In the genomic region with DNA sequence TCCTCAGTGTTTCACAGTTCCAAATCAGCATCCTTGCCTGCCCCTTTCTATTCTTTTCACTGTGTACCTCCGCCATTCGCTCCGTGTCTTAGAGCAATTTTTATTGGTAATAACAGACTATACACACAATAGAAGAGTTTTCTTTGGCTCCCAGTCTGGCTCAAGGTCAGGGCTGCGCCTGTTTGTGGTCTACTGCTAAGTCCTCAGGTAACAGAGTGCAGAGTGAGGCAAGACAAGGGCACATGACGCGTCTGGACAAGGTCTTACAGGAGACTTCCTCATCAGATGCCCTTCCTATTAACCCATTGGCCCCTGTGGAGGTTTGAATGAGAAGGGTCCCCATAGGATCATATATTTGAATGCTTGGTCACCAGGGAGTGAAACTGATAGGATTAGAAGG, we compare ENCODE assay signal across 26 mouse cellular contexts. TPM values are rescaled to one million over a fixed set of nuclear protein-coding genes. Genes with fewer than 3 reads are reported as not detected.
DNase-seq lines count a peak whose midpoint lies in the region; ATAC-seq and TF ChIP-seq lines count a peak whose summit lies in the region.
"Had no signal": no experiment of that assay in that cellular context is flagged by ENCODE, and none has a peak within 500 bp of the region (broad histone marks: within the 10 kb centered on the region; RNA-seq: fewer than 3 reads in every experiment).

No protein-coding gene starts in this region.

- H3K4me3 ChIP-seq in lung, postnatal 0 days (ENCODE audit: low read depth, low read length): no peak overlapping the region
- H3K4me3 ChIP-seq in lung, adult 2 months (replicated peaks; ENCODE audit: extremely low read depth, low read depth, low read length): no peak overlapping the region
- H3K4me3 ChIP-seq: embryonic facial prominence, embryonic 12.5 days; embryonic facial prominence, embryonic 15.5 days; gastrocnemius, adult 2 months; heart, embryonic 12.5 days; heart, embryonic 15.5 days had no signal

- no peaks in the 10 kb centered on the region for H3K4me1 ChIP-seq in lung, postnatal 0 days (ENCODE audit: insufficient read depth, low read depth, low read length)
- H3K4me1 ChIP-seq in lung, adult 2 months (ENCODE audit: control insufficient read depth, insufficient read depth, low read length): no peaks in the 10 kb centered on the region
- H3K4me1 ChIP-seq: embryonic facial prominence, embryonic 12.5 days; embryonic facial prominence, embryonic 15.5 days; heart, embryonic 12.5 days; heart, embryonic 15.5 days had no signal

- TF ChIP-seq EP300 in lung, postnatal 0 days (IDR thresholded peaks at IDR 0.05): no peak

- WGBS in lung, postnatal 0 days: 70% methylated on average over 6 of the region's 6 CpGs
- WGBS in lung, adult 2 months: 71% methylated on average over 6 of the region's 6 CpGs

- no peak for TF ChIP-seq CTCF in lung, postnatal 0 days (IDR thresholded peaks at IDR 0.05)
- TF ChIP-seq CTCF in lung, adult 2 months (IDR thresholded peaks at IDR 0.05; ENCODE audit: insufficient read depth, low read length): no peak

- H3K9me3 ChIP-seq in lung, postnatal 0 days (ENCODE audit: low read length): no peaks in the 10 kb centered on the region
- H3K9me3 ChIP-seq: embryonic facial prominence, embryonic 12.5 days; embryonic facial prominence, embryonic 15.5 days; heart, embryonic 12.5 days; heart, embryonic 15.5 days had no signal

- TF ChIP-seq POLR2A in lung, adult 2 months (IDR thresholded peaks at IDR 0.05; ENCODE audit: borderline replicate concordance, extremely low read depth, low read depth, low read length): no peak

- no peaks in the 10 kb centered on the region for H3K27me3 ChIP-seq in lung, postnatal 0 days (replicated peaks; ENCODE audit: insufficient read depth, low read length)
- H3K27me3 ChIP-seq: embryonic facial prominence, embryonic 12.5 days; embryonic facial prominence, embryonic 15.5 days; heart, embryonic 12.5 days; heart, embryonic 15.5 days had no signal

- no peak overlapping the region for H3K9ac ChIP-seq in lung, postnatal 0 days (replicated peaks; ENCODE audit: low read depth)
- H3K9ac ChIP-seq: embryonic facial prominence, embryonic 12.5 days; embryonic facial prominence, embryonic 15.5 days; forebrain, postnatal 0 days; heart, embryonic 12.5 days; heart, embryonic 15.5 days; hindbrain, embryonic 14.5 days had no signal

- H3K36me3 ChIP-seq in lung, postnatal 0 days (ENCODE audit: insufficient read depth, low read length): no peaks in the 10 kb centered on the region
- H3K36me3 ChIP-seq: embryonic facial prominence, embryonic 12.5 days; embryonic facial prominence, embryonic 15.5 days; heart, embryonic 12.5 days; heart, embryonic 15.5 days had no signal

- ATAC-seq in lung, postnatal 0 days: 0 out of 2 replicates have a peak, but pooled peaks have one; percentile 23
- ATAC-seq in megakaryocyte progenitor cell, adult 5-6 weeks (replicated peaks; ENCODE audit: poor library complexity): peak; percentile 45
- ATAC-seq: CD4-positive, CD25-positive, alpha-beta regulatory T cell, adult 4 months; forebrain, embryonic 14.5 days; forebrain, postnatal 0 days had no signal

- H3K4me2 ChIP-seq in lung, postnatal 0 days (replicated peaks; ENCODE audit: low read depth, low read length): no peak overlapping the region
- H3K4me2 ChIP-seq: embryonic facial prominence, embryonic 12.5 days; embryonic facial prominence, embryonic 15.5 days; heart, embryonic 12.5 days; heart, embryonic 15.5 days; hindbrain, embryonic 14.5 days had no signal

- H3K27ac ChIP-seq in lung, postnatal 0 days (ENCODE audit: low read length): no peak overlapping the region
- H3K27ac ChIP-seq: embryonic facial prominence, embryonic 12.5 days; embryonic facial prominence, embryonic 15.5 days; gastrocnemius, adult 2 months; heart, embryonic 15.5 days; hindbrain, embryonic 14.5 days had no signal

- DNase-seq in lung, postnatal 0 days (ENCODE audit: low spot score): peak; percentile 39
- DNase-seq in lung, adult 2 months: no peak
- peak; percentile 35 for DNase-seq in retina, postnatal 7 days (ENCODE audit: low read depth, low spot score)
- no peak for DNase-seq in retina, embryonic 14.5 days (ENCODE audit: low spot score)
- no peak for DNase-seq in thymus, postnatal 0 days (ENCODE audit: low spot score)
- DNase-seq in layer of hippocampus, adult 11-12 months (ENCODE audit: low spot score): no peak
- DNase-seq: adrenal gland, adult 2 months; adrenal gland, postnatal 14 days; cerebellum, adult 11 months; cerebellum, adult 2 months; cerebellum, adult 9-11 months; cerebellum, postnatal 25 days; forebrain, postnatal 0 days; gastrocnemius, adult 2 months; gastrocnemius, postnatal 14 days; heart, adult 18-20 months; heart, postnatal 10 days; heart, postnatal 36 days had no signal

RNA-seq across cellular contexts. Expression of gene Mfsd4a, which starts 21.9 kb away (rescaled TPM):
- 7.5 and 8.4 TPM in 2 replicates for polyA plus RNA-seq in lung, postnatal 0 days (2015; fragmentation: Nextera tagmentation; extraction: Ambion mirVana)
- 5.0 and 6.1 TPM in 2 replicates for polyA plus RNA-seq in lung, adult 2 months (2012; rRNA removed)
- 0.52 TPM in 1 of 2 replicates, not detected in the other for total RNA-seq in megakaryocyte progenitor cell, adult 5-6 weeks (2015)
- total RNA-seq in megakaryocyte progenitor cell, adult 5-6 weeks (2017): 0.20 and 0.25 TPM in 2 replicates
- 15.0 and 17.1 TPM in 2 replicates for polyA plus RNA-seq in thymus, postnatal 0 days (2015; fragmentation: Nextera tagmentation; extraction: Ambion mirVana)

RNA-seq across cellular contexts. Expression of gene Cdk18, which starts 49.7 kb away (rescaled TPM):
- polyA plus RNA-seq in lung, postnatal 0 days (2015; fragmentation: Nextera tagmentation; extraction: Ambion mirVana): 6.5 and 6.9 TPM in 2 replicates
- polyA plus RNA-seq in lung, adult 2 months (2012; rRNA removed): 32.8 and 34.0 TPM in 2 replicates
- total RNA-seq in megakaryocyte progenitor cell, adult 5-6 weeks (2015): 1.7 and 2.3 TPM in 2 replicates
- 0.75 and 1.3 TPM in 2 replicates for total RNA-seq in megakaryocyte progenitor cell, adult 5-6 weeks (2017)
- polyA plus RNA-seq in thymus, postnatal 0 days (2015; fragmentation: Nextera tagmentation; extraction: Ambion mirVana): 1.7 and 1.9 TPM in 2 replicates
- polyA plus RNA-seq: CD4-positive, CD25-positive, alpha-beta regulatory T cell, adult 4 months had no signal

Comparison
In these comparisons a context has a peak if more than half of its experiments do, and no peak if none do; other contexts are left out.
1. DNase-seq: peak in lung, postnatal 0 days (single experiment) and retina, postnatal 7 days (single experiment); none in lung, adult 2 months (single experiment), retina, embryonic 14.5 days (single experiment), thymus, postnatal 0 days (single experiment) and layer of hippocampus, adult 11-12 months (single experiment).